ENCODE assay signal across 8 mouse cellular contexts in genomic region chr3:88913511-88914383, GRCm38 (mm10). TPM values are rescaled to one million over a fixed set of nuclear protein-coding genes. Genes with fewer than 3 reads are reported as not detected.
A peak's percentile ranks its signal among the peaks of the same experiment; 100 is the strongest.
DNase-seq lines count a peak whose midpoint lies in the region; ATAC-seq and TF ChIP-seq lines count a peak whose summit lies in the region.

Gene Msto1, minus strand, starts transcription at chr3:88913999.

- peak within 1 kb of the TSS; percentile 87 for H3K4me2 ChIP-seq in lung, embryonic 16.5 days (ENCODE audit: low read depth, low read length)

- no peaks in the 10 kb centered on the region for H3K9me3 ChIP-seq in MEL (replicated peaks; ENCODE audit: insufficient read depth, low read length)
- no peaks in the 10 kb centered on the region for H3K9me3 ChIP-seq in lung, embryonic 16.5 days (ENCODE audit: control insufficient read depth, low read length)

- H3K36me3 ChIP-seq in MEL (ENCODE audit: control insufficient read depth in 1 of 2, insufficient read depth in 2 of 2, low read length in 2 of 2): peaks cover 0 to 9% of the 10 kb centered on the region in 2 experiments; a peak in 2 of 4 replicates
- H3K36me3 ChIP-seq in lung, embryonic 16.5 days (ENCODE audit: control insufficient read depth, insufficient read depth, low read length): peaks cover 21% of the 10 kb centered on the region

- peak within 1 kb of the TSS; percentile 80 for H3K9ac ChIP-seq in MEL (ENCODE audit: control insufficient read depth, low read depth, low read length, poor library complexity, severe bottlenecking)
- peak within 1 kb of the TSS; percentile 81 for H3K9ac ChIP-seq in lung, embryonic 16.5 days (ENCODE audit: low read length)

- DNase-seq in MEL (ENCODE audit: low read depth, low spot score): peak; percentile 99
- peak; percentile 92 to 94 for DNase-seq in cerebellum, adult 2 months
- peak; percentile 81 for DNase-seq in forelimb bud, embryonic 11.5 days (ENCODE audit: low read depth, low spot score)
- peak; percentile 69 for DNase-seq in layer of hippocampus, adult 9-10 months (ENCODE audit: low spot score)
- peak; percentile 74 for DNase-seq in ovary, postnatal 10 days (ENCODE audit: low spot score)
- DNase-seq in thymus, postnatal 10 days (ENCODE audit: low spot score in 2 of 2): peak; percentile 90 to 91

- TF ChIP-seq CTCF in MEL (IDR thresholded peaks at IDR 0.05 in 2 of 3, conservative IDR thresholded peaks at IDR 0.05 in 1 of 3; ENCODE audit: control insufficient read depth in 1 of 3, insufficient read depth in 1 of 3, low read depth in 2 of 3, low read length in 3 of 3, poor library complexity in 1 of 3, severe bottlenecking in 1 of 3): no peak
- no peak for TF ChIP-seq CTCF in cerebellum, adult 2 months (IDR thresholded peaks at IDR 0.05; ENCODE audit: borderline replicate concordance, insufficient read depth, low read depth, low read length)

- TF ChIP-seq EP300 in MEL (IDR thresholded peaks at IDR 0.05; ENCODE audit: low read depth in 1 of 2, low read length in 2 of 2): peak in 1 of 2 experiments; percentile 38; a peak in 2 of 4 replicates

- peak; percentile 97 to 100 for TF ChIP-seq POLR2A in MEL (IDR thresholded peaks at IDR 0.05; ENCODE audit: control insufficient read depth in 1 of 2, insufficient read depth in 1 of 2, low read depth in 1 of 2, low read length in 2 of 2, poor library complexity in 1 of 2)
- peak; percentile 97 for TF ChIP-seq POLR2A in cerebellum, adult 2 months (IDR thresholded peaks at IDR 0.05; ENCODE audit: borderline replicate concordance, insufficient read depth, low read length)

- WGBS in cerebellum, adult 2 months: under 1% methylated on average over 62 of the region's 62 CpGs
- WGBS in lung, embryonic 16.5 days: under 1% methylated on average over 61 of the region's 62 CpGs

- TF ChIP-seq RAD21 in MEL (IDR thresholded peaks at IDR 0.05; ENCODE audit: low read depth, low read length): no peak

- peak within 1 kb of the TSS; percentile 79 for H3K27ac ChIP-seq in MEL (ENCODE audit: control insufficient read depth, low read depth, low read length)
- H3K27ac ChIP-seq in cerebellum, adult 2 months (ENCODE audit: insufficient read depth, low read length): peak within 1 kb of the TSS; percentile 83
- H3K27ac ChIP-seq in lung, embryonic 16.5 days (ENCODE audit: low read length): peak within 1 kb of the TSS; percentile 50

- H3K79me2 ChIP-seq in MEL (ENCODE audit: control insufficient read depth, insufficient read depth, low read length, poor library complexity): peaks cover 13% of the 10 kb centered on the region

- no peaks in the 10 kb centered on the region for H3K27me3 ChIP-seq in MEL (ENCODE audit: control insufficient read depth in 1 of 2, insufficient read depth in 2 of 2, low read length in 2 of 2)
- no peaks in the 10 kb centered on the region for H3K27me3 ChIP-seq in cerebellum, adult 2 months (ENCODE audit: control insufficient read depth, insufficient read depth, low read length)
- H3K27me3 ChIP-seq in lung, embryonic 16.5 days (ENCODE audit: control insufficient read depth, insufficient read depth, low read depth, low read length): no peaks in the 10 kb centered on the region

- peak; percentile 96 to 99 for ATAC-seq in hematopoietic stem cell, adult 5-6 weeks (replicated peaks in 1 of 2; ENCODE audit: insufficient read depth in 1 of 2, low FRiP score in 2 of 2, low TSS enrichment in 1 of 2, low read depth in 1 of 2, poor library complexity in 2 of 2, severe bottlenecking in 2 of 2)
- ATAC-seq in lung, embryonic 16.5 days (ENCODE audit: low read depth): peak; percentile 98

- peaks cover 0 to 12% of the 10 kb centered on the region in 2 experiments; a peak in 1 of 4 replicates for H3K4me1 ChIP-seq in MEL (ENCODE audit: control insufficient read depth in 1 of 2, insufficient read depth in 2 of 2, low read length in 2 of 2)
- H3K4me1 ChIP-seq in cerebellum, adult 2 months (ENCODE audit: control insufficient read depth, insufficient read depth, low read length): 0 out of 2 replicates have a peak, but pooled peaks cover 4% of the 10 kb centered on the region
- peaks cover 13% of the 10 kb centered on the region for H3K4me1 ChIP-seq in lung, embryonic 16.5 days (replicated peaks; ENCODE audit: control insufficient read depth, insufficient read depth, low read length)

- H3K4me3 ChIP-seq in MEL (ENCODE audit: control insufficient read depth in 1 of 2, insufficient read depth in 1 of 2, low read depth in 2 of 2, low read length in 2 of 2): peak within 1 kb of the TSS; percentile 67 to 81
- peak within 1 kb of the TSS; percentile 75 for H3K4me3 ChIP-seq in cerebellum, adult 2 months (replicated peaks; ENCODE audit: insufficient read depth, low read depth, low read length)
- H3K4me3 ChIP-seq in lung, embryonic 16.5 days (ENCODE audit: low read length): peak within 1 kb of the TSS; percentile 76

TF ChIP-seq in MEL, 35 proteins besides CTCF, POLR2A, EP300 and RAD21:
- TF ChIP-seq ZNF384 (IDR thresholded peaks at IDR 0.05; ENCODE audit: low read depth, low read length) (peak; percentile 9; the same call in 1 of the 2 replicates), MYB (IDR thresholded peaks at IDR 0.05; ENCODE audit: low read depth, low read length) (no peak), SMC3 (IDR thresholded peaks at IDR 0.05; ENCODE audit: low read depth, low read length) (no peak), TBP (IDR thresholded peaks at IDR 0.05; ENCODE audit: low read depth, low read length) (peak; percentile 95), GABPA (IDR thresholded peaks at IDR 0.05; ENCODE audit: low read depth, low read length) (no peak), MEF2A (IDR thresholded peaks at IDR 0.05; ENCODE audit: extremely low read depth, insufficient replicate concordance, low read depth, low read length, poor library complexity, severe bottlenecking) (0 out of 2 replicates have a peak, but pooled peaks have one; percentile 33), RCOR1 (IDR thresholded peaks at IDR 0.05; ENCODE audit: low read depth, low read length) (no peak), BHLHE40 (IDR thresholded peaks at IDR 0.05; ENCODE audit: borderline replicate concordance, low read depth, low read length) (peak; percentile 70; the same call in 1 of the 2 replicates), JUND (IDR thresholded peaks at IDR 0.05; ENCODE audit: low read depth, low read length) (no peak), USF2 (IDR thresholded peaks at IDR 0.05; ENCODE audit: borderline replicate concordance in 1 of 2, insufficient read depth in 1 of 2, low read depth in 1 of 2, low read length in 2 of 2) (peak in 1 of 2 experiments; percentile 68; a peak in 1 of 4 replicates), ELF1 (IDR thresholded peaks at IDR 0.05; ENCODE audit: low read depth, low read length) (peak; percentile 90), POLR2AphosphoS2 (IDR thresholded peaks at IDR 0.05; ENCODE audit: low read length) (peak; percentile 99), USF1 (IDR thresholded peaks at IDR 0.05; ENCODE audit: low read depth, low read length) (peak; percentile 97), CHD2 (IDR thresholded peaks at IDR 0.05; ENCODE audit: low read length) (no peak), NELFE (IDR thresholded peaks at IDR 0.05; ENCODE audit: low read depth, low read length) (peak; percentile 99), MAFK (IDR thresholded peaks at IDR 0.05; ENCODE audit: borderline replicate concordance, low read depth, low read length) (no peak), E2F4 (IDR thresholded peaks at IDR 0.05; ENCODE audit: borderline replicate concordance, low read depth, low read length) (no peak), POLR2AphosphoS5 (IDR thresholded peaks at IDR 0.05; ENCODE audit: borderline replicate concordance, low read depth, low read length) (peak; percentile 31; the same call in 1 of the 2 replicates), ZC3H11A (IDR thresholded peaks at IDR 0.05; ENCODE audit: low read depth, low read length) (no peak), GATA1 (IDR thresholded peaks at IDR 0.05; ENCODE audit: low read depth, low read length) (no peak), MXI1 (IDR thresholded peaks at IDR 0.05; ENCODE audit: low read depth, low read length) (peak; percentile 94; the same call in 1 of the 2 replicates), ETS1 (IDR thresholded peaks at IDR 0.05; ENCODE audit: low read depth, low read length) (no peak), MYC (IDR thresholded peaks at IDR 0.05; ENCODE audit: low read depth, low read length) (peak; percentile 95), TCF12 (IDR thresholded peaks at IDR 0.05; ENCODE audit: low read depth, low read length) (peak; percentile 73), NRF1 (IDR thresholded peaks at IDR 0.05; ENCODE audit: insufficient read depth, low read depth, low read length, poor library complexity, severe bottlenecking) (0 out of 2 replicates have a peak, but pooled peaks have one; percentile 43), ZKSCAN1 (IDR thresholded peaks at IDR 0.05; ENCODE audit: low read depth, low read length) (no peak), MAX (IDR thresholded peaks at IDR 0.05; ENCODE audit: low read length) (peak; percentile 100), CHD1 (IDR thresholded peaks at IDR 0.05; ENCODE audit: low read depth, low read length) (no peak), MAZ (IDR thresholded peaks at IDR 0.05; ENCODE audit: low read depth, low read length) (peak; percentile 87; the same call in 1 of the 2 replicates), TAL1 (IDR thresholded peaks at IDR 0.05; ENCODE audit: low read length) (no peak), SIN3A (IDR thresholded peaks at IDR 0.05; ENCODE audit: low read length) (peak; percentile 92), ZMIZ1 (IDR thresholded peaks at IDR 0.05; ENCODE audit: low read depth, low read length) (peak; percentile 98), HCFC1 (IDR thresholded peaks at IDR 0.05; ENCODE audit: low read depth, low read length) (peak; percentile 81), KAT2A (conservative IDR thresholded peaks at IDR 0.05; ENCODE audit: low read depth, low read length) (no peak), UBTF (IDR thresholded peaks at IDR 0.05; ENCODE audit: borderline replicate concordance, insufficient read depth, low read depth, low read length) (0 out of 2 replicates have a peak, but pooled peaks have one; percentile 80)

RNA-seq across cellular contexts. Expression of gene Msto1, which starts in this region (rescaled TPM):
- 70.6 and 82.6 TPM in 2 replicates for total RNA-seq in MEL (2012; rRNA removed)
- 100 to 1,000 TPM in 1 of 2 experiments, not detected in 1; 101 TPM for polyA plus RNA-seq in MEL (2012; ENCODE audit: insufficient read depth in 1 of 2, insufficient read length in 2 of 2, low read depth in 1 of 2, low replicate concordance in 2 of 2, missing spikeins in 1 of 2)
- polyA plus RNA-seq in cerebellum, adult 2 months (2012; rRNA removed): 37.0 and 38.3 TPM in 2 replicates
- 26.1 and 30.5 TPM in 2 replicates for total RNA-seq in hematopoietic stem cell, adult 5-6 weeks (2017)
- 37.9 and 41.6 TPM in 2 replicates for polyA plus RNA-seq in lung, embryonic 16.5 days (2015; fragmentation: Nextera tagmentation; extraction: Ambion mirVana)

Comparison
In these comparisons a context has a peak if more than half of its experiments do, and no peak if none do; other contexts are left out.
1. Peak in every context shown above with its lines: DNase-seq, ATAC-seq, H3K4me3 ChIP-seq and H3K27ac ChIP-seq.